Mouse (Mus musculus) embryonic facial prominence, embryonic 10.5 days (tissue): Measurements from ENCODE around the gene Ska3. TPM values are rescaled to one million over a fixed set of nuclear protein-coding genes. Genes with fewer than 3 reads are reported as not detected.
"Not testable (repeated sequence)": the region's sequence is repeated elsewhere in the genome, so short reads cannot be mapped to it uniquely, and the experiment has no call there.

ENCODE experiments used
- DNase-seq: peaks from one replicate; pipeline ENCODE4 v3.0.0-alpha.2; 2017; ENCODE audit warnings: low spot score
- H3K27ac ChIP-seq: fragments of 300-500 bp; sonication (generic); replicated peaks from 2 replicates; pipeline ENCODE4 v1.5.1; 2016; ENCODE audit warnings: mild to moderate bottlenecking
- H3K27me3 ChIP-seq: fragments of 300-500 bp; sonication (generic); replicated peaks from 2 replicates; pipeline ENCODE4 v1.6.1; 2016; ENCODE audit warnings: low read depth, mild to moderate bottlenecking; ENCODE audit not compliant: poor library complexity, severe bottlenecking
- H3K36me3 ChIP-seq: fragments of 300-500 bp; sonication (generic); replicated peaks from 2 replicates; pipeline ENCODE4 v1.6.1; 2016; ENCODE audit warnings: mild to moderate bottlenecking, moderate library complexity
- H3K4me1 ChIP-seq: fragments of 300-500 bp; sonication (generic); 2 replicates; pipeline ENCODE4 v1.6.1; 2016
- H3K4me3 ChIP-seq: fragments of 300-500 bp; sonication (generic); 2 replicates; pipeline ENCODE4 v1.5.1; 2016; ENCODE audit warnings: mild to moderate bottlenecking, moderate library complexity
- H3K9me3 ChIP-seq: fragments of 300-500 bp; sonication (generic); 2 replicates; pipeline ENCODE4 v1.6.1; 2016; ENCODE audit warnings: mild to moderate bottlenecking
- WGBS: fragments of 180-500 bp; shearing (Covaris S2); methylation state at CpG from one replicate; pipeline ENCODE4 v1.1.7; 2016; 5-methylcytosine and 5-hydroxymethylcytosine counted together
- polyA plus RNA-seq: library from polyadenylated mRNA; unstranded; fragments of >200 nt; fragmentation: Nextera tagmentation; extraction: Ambion mirVana; gene quantifications from 2 replicates; pipeline ENCODE4 v1.2.1, GENCODE M21; 2016

Gene Ska3
- polyA plus RNA-seq, result 58.9 and 62.5 TPM in 2 replicates

DNA sequence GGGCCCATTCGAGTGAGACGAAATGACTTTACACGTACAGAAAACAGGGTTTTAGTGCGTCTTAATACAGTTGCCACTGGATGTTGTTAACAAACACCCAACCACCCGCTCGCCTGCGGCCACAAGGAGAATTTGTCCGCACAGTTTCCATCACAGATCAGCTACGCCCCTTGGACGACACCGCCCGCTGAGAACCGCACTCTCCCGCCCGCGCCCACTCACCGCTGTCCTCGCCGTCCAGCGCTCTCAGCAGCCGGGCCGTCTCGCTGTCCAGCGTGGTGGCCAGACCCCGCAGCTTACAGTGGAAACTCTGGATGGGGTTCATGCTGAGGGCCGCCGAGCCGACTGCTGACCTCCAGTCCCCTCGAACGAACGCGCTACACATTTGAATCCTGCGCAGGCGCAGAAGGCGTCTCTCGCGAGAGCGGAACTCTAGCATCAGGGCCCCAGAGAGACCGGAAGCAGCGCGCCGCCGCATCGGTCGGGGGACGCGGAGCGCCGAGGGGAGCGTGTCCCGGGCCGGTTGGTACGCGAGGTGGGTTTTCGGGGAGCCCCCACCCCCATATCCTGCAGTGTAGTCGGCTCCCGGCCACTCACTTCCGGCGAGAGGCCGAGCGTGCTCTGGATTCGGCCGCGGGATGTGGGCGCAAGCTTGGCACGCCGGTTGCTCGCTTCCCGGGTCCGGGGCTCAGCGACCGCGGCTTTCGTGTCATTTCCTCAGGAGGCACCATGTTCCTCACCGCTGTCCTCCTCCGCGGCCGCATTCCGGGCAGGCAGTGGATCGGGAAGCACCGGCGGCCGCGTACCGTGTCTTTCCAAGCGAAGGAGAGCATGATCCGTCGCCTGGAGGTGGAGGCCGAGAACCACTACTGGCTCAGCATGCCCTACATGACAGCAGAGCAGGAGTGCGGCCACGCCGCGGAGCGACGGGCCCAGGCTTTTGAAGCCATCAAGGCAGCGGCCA lies at the start of gene Ska3, which contains the start of gene Mrpl57:
Gene Ska3, minus strand, starts transcription at position 398 of the 964 bp plus-strand sequence.
Gene Mrpl57, plus strand, starts transcription at position 447 of the 964 bp plus-strand sequence.
- DNase-seq, result peak; percentile 95
- Histone ChIP-seq H3K27me3 (no peaks in the 10 kb centered on the region), H3K9me3 (no peaks in the 10 kb centered on the region), H3K27ac (peak within 1 kb of the TSS; percentile 98), H3K4me3 (peak within 1 kb of the TSS; percentile 92), H3K4me1 (peaks cover 18% of the 10 kb centered on the region), H3K36me3 (peaks cover 32% of the 10 kb centered on the region)
- under 1% methylated on average over 96 of the region's 96 CpGs for WGBS

DNA sequence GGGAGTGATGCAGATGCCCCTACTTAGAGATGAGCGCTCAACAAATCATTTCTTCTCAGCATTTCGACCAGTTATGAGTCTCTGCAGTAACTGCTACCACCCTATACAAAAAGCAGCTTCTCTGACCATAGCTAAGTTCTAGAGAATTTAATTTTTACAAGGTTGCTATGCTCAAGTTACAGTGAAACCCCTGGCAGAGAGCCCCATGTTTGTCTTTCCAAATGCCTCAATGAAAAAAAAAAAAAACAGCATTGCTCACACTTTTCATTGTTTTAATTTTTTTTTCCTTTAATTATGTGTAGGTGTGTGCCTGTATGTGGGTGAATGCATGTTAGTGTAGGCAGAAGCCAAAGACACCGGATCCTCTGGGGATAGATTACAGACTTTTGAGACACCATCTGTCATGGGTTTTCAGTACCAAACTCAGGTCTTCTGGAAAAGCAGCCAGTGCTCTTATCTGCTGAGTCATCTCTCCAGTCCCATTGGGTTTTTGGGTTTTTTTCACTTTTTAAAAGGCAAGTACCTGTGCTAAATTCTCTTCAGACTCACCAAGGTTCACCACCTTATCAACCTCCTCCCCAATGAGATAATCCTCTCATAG lies 40.8 kb upstream of the Ska3 start:
- Histone ChIP-seq H3K27me3 (no peaks in the 10 kb centered on the region), H3K27ac (no peak overlapping the region), H3K4me1 (no peaks in the 10 kb centered on the region), H3K9me3 (no peaks in the 10 kb centered on the region), H3K4me3 (no peak overlapping the region), H3K36me3 (peaks cover 69% of the 10 kb centered on the region)
- no peak for DNase-seq
- WGBS, result 92% methylated on average over 3 of the region's 3 CpGs

DNA sequence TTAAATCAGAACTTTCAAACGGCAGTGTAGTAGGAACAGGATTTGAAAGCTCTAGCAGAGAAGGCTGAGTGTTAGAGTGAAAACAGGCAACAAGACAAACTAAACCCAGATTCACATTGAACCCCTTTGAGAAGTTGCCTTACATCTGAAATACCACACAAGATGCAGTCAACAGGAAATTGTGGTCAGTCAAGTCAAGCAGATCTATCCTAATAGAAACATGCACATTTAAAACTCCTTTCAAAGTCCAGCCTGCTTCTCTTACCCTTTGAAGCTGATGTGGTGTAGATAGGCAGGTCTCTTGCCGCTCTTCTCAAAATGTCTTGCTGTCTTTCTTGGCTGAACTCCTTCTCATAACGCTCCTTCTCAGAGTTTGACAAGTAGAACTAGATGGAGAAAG lies 39.3 kb upstream of the Ska3 start:
- peaks cover 78% of the 10 kb centered on the region for H3K36me3 ChIP-seq
- no peaks in the 10 kb centered on the region for H3K9me3 ChIP-seq
- no peak overlapping the region for H3K27ac ChIP-seq
- H3K27me3 ChIP-seq, result no peaks in the 10 kb centered on the region
- H3K4me3 ChIP-seq, result no peak overlapping the region
- no peak for DNase-seq
- whole genome bisulfite sequencing, result 93% methylated on average over 3 of the region's 3 CpGs
- H3K4me1 ChIP-seq, result no peaks in the 10 kb centered on the region

DNA sequence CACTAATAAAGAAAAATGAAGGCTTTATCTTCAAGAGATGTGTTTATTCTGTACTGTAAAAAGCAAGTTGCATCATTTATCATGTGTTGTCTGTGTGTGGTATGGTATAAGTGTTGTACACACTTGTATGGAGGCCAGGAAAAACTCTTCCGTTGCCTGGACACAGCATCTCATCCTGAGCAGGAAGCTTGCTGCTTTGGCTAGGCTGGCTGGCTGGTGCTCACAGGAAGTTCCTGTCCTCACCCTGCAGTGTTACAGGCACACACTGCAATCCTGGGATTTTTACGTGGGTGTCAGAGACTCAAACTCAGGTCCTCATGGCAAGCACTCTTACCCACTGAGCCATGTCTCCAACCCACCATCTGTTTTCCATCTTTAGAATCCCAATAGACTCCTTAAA lies 37.1 kb upstream of the Ska3 start:
- H3K27me3 ChIP-seq, result no peaks in the 10 kb centered on the region
- 82% methylated on average over 2 of the region's 2 CpGs for WGBS
- no peaks in the 10 kb centered on the region for H3K9me3 ChIP-seq
- H3K4me3 ChIP-seq, result no peak overlapping the region
- DNase-seq, result no peak
- H3K27ac ChIP-seq, result no peak overlapping the region
- H3K36me3 ChIP-seq, result peaks cover 72% of the 10 kb centered on the region
- no peaks in the 10 kb centered on the region for H3K4me1 ChIP-seq

DNA sequence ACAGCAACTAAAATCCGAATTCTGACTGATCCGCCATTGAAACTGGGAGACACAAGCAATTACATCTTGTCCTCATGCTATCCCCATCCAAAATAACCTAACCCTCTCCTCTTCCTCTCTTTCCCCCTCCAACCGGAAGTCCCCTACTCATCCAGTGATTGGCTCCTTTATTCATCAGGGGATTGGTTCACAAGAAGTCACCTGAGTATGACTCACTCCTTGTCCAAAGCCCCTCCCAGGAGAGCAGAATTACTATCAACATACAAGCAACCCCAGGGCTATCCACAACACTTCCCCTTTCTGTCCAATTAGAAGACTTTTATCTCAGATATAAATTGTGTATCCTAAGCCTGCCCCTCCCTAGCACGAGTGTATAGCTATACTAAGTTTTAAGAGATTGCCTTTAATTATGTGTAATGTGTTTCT lies 36.0 kb upstream of the Ska3 start:
- Histone ChIP-seq H3K36me3 (peaks cover 75% of the 10 kb centered on the region), H3K27me3 (no peaks in the 10 kb centered on the region), H3K9me3 (no peaks in the 10 kb centered on the region), H3K27ac (no peak overlapping the region), H3K4me1 (no peaks in the 10 kb centered on the region), H3K4me3 (no peak overlapping the region)
- no peak for DNase-seq
- WGBS, result 87% methylated on average over 4 of the region's 4 CpGs

DNA sequence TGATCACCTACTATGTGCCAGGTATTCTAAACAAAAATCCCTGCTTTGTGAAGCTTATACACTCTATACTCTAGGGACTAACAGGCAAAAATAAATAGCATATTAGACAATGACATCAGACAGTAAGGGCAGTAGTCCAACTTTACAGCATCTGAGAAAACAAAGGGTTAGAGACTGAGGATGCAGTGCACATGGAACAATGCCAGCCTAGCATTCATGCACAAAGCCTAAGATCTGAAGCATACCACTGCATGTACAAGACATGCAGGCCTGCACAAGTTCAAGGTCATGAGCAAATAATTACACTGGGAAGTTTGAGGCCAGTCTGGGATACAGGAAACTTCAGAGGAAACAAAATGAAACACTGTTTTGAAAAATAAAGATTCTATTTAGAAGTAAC lies 33.5 kb upstream of the Ska3 start:
- no peak overlapping the region for H3K27ac ChIP-seq
- H3K4me3 ChIP-seq, result no peak overlapping the region
- peaks cover 71% of the 10 kb centered on the region for H3K36me3 ChIP-seq
- H3K4me1 ChIP-seq, result no peaks in the 10 kb centered on the region
- no peak for DNase-seq
- no peaks in the 10 kb centered on the region for H3K27me3 ChIP-seq
- H3K9me3 ChIP-seq, result no peaks in the 10 kb centered on the region

DNA sequence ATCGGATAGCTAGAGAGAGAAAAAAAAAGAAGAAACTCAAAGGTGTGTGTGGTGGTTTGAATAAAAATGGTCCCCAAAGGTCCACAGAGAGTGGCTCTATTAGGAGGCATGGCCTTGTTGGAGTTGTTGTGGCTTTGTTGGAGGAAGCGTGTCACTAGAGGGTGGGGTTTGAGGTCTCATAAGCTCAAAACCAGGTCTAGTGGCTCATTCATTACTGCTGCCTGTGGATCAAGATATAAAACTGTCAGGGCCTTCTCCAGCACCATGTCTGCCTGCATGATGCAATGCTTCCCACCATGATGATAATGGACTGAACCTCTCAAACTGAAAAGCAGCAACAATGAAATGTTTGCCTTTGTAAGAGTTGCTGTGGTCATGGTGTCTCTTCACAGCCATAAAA lies 32.6 kb upstream of the Ska3 start:
- peaks cover 69% of the 10 kb centered on the region for H3K36me3 ChIP-seq
- WGBS, result 93% methylated on average over 2 of the region's 2 CpGs

DNA sequence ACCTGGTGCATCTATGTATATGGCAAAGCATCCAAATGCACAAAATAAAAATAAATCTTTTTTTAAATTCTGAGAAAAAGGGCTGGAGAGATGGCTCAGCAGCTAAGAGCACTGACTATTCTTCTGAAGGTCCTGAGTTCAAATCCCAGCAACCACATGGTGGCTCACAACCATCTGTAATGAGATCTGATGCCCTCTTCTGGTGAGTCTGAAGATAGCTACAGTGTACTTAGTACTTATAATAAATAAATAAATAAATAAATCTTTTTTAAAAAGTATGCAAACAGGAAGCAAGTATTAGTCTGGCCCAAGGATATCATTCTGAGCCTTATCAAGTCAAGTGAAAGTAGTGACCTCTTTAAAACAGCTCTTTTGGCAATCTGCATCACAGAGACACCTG lies 30.1 kb upstream of the Ska3 start:
- H3K4me3 ChIP-seq, H3K27ac ChIP-seq, H3K9me3 ChIP-seq, H3K27me3 ChIP-seq, DNase-seq, H3K4me1 ChIP-seq: not testable (repeated sequence)
- H3K36me3 ChIP-seq, result peaks cover 72% of the 10 kb centered on the region

More for the DNA sequence above, 32.6 kb upstream of the Ska3 start:
- Histone ChIP-seq H3K27me3 (no peaks in the 10 kb centered on the region), H3K9me3 (no peaks in the 10 kb centered on the region), H3K4me3 (no peak overlapping the region), H3K4me1 (no peaks in the 10 kb centered on the region), H3K27ac (no peak overlapping the region)
- no peak for DNase-seq

DNA sequence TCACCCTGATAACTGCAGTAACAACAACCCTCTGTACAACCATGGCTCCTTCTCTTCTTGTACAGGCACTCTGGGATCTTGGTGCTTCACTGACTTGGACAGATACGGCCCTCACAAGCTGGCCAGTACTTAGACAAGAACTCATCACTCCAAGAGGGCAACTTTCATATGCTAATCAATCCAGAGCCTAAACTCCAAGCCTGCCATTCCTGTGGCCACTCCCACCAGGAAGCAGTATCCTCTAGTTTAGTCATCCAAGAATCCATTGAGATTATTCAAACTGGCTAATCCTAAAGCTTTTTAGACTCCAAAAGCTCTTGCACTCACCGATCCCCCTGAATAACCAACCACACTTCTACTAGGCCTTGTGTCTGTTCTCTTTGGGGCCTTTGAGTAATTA lies 27.0 kb upstream of the Ska3 start:
- 90% methylated on average over 2 of the region's 2 CpGs for WGBS
- no peaks in the 10 kb centered on the region for H3K4me1 ChIP-seq
- no peaks in the 10 kb centered on the region for H3K27me3 ChIP-seq
- peaks cover 80% of the 10 kb centered on the region for H3K36me3 ChIP-seq
- DNase-seq, result no peak
- no peaks in the 10 kb centered on the region for H3K9me3 ChIP-seq
- no peak overlapping the region for H3K4me3 ChIP-seq
- no peak overlapping the region for H3K27ac ChIP-seq

DNA sequence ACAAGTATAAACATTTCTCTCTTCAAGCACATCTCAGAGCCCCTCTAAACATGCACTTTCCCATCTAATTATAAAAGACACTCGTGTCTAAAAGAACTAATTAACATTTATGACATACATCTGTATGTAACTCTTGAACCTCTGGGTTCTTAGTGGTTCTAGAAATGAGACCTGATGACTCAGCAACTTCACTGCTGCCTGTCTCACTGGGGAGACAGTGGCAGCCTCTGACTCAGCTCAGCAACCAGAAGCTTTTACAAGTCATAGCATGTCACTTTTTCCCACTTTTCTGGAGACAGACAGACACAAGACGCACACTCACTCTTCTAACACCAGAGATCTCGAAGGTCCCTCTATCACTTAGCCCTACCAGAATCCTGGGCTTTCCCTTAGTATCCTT lies 24.3 kb upstream of the Ska3 start:
- Histone ChIP-seq H3K36me3 (peaks cover 73% of the 10 kb centered on the region), H3K4me1 (no peaks in the 10 kb centered on the region), H3K27me3 (no peaks in the 10 kb centered on the region), H3K27ac (no peak overlapping the region), H3K9me3 (no peaks in the 10 kb centered on the region), H3K4me3 (no peak overlapping the region)
- DNase-seq, result no peak
- WGBS, result 87% methylated on average over 3 of the region's 3 CpGs

DNA sequence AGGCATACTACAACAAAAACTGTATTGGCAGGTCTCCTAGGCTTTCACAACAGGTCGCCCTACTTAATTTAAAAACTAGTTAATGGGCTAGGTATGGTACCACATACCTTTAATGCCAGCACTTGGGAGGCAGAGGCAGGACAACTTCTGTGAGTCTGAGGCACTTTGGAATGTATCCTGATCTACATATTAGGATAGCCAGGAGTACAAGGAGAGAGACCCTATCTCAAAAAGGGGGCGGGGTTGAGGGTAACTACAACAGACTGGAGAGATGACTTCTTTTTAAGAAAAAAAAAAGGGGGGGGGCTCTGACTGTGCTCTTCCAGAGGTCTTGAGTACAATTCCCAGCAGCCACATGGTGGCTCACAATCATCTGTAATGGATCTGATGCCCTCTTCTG lies 22.7 kb upstream of the Ska3 start:
- 92% methylated on average over 2 of the region's 2 CpGs for WGBS

DNA sequence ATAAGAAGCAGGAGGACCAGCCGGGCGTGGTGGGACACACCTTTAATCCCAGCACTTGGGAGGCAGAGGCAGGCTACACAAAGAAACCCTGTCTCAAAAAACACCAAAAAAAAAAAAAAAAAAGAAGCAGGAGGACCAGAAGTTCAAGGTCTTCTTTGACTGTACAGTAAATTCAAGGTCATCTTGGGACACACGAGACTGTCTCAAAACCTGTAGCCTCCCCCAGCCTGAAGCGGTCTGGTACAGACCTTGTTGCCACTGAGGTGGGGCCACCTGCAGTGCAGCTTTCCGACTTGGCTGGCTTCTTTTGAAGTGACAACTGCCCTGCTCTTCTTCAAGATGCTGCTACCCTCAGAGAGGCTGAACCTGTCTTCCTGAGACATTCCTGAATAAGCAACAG lies 22.1 kb upstream of the Ska3 start:
- H3K36me3 ChIP-seq, result peaks cover 75% of the 10 kb centered on the region
- H3K27me3 ChIP-seq, H3K9me3 ChIP-seq, H3K4me3 ChIP-seq, DNase-seq, H3K27ac ChIP-seq, H3K4me1 ChIP-seq: not testable (repeated sequence)
- 80% methylated on average over 5 of the region's 5 CpGs for WGBS

More for the DNA sequence above, 22.7 kb upstream of the Ska3 start:
- Histone ChIP-seq H3K27ac (no peak overlapping the region), H3K36me3 (peaks cover 78% of the 10 kb centered on the region), H3K9me3 (no peaks in the 10 kb centered on the region), H3K27me3 (no peaks in the 10 kb centered on the region), H3K4me3 (no peak overlapping the region), H3K4me1 (no peaks in the 10 kb centered on the region)
- DNase-seq, result no peak

DNA sequence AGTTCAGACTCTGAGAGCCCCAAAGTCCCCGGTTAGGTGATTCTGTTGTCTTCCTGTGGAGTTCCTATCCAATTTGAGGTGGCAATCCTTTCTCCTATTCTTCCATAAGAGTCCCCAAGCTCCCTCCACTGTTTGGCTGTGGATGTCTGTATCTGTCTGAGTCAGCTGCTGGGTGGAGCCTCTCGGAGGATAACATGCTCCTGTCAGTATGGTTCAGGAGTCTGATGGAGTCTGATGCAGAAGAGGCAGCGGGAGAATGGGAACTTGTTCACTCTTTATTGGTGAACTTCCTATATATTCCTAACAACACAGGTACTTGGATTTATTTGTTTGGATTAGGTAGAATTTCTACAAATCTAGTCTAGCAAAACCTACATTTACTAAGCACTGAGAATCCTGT lies 18.6 kb upstream of the Ska3 start:
- H3K27ac ChIP-seq, result no peak overlapping the region
- no peak for DNase-seq
- no peaks in the 10 kb centered on the region for H3K4me1 ChIP-seq
- no peaks in the 10 kb centered on the region for H3K9me3 ChIP-seq
- no peak overlapping the region for H3K4me3 ChIP-seq
- WGBS, result 93% methylated on average over 3 of the region's 3 CpGs
- H3K27me3 ChIP-seq, result no peaks in the 10 kb centered on the region
- H3K36me3 ChIP-seq, result peaks cover 78% of the 10 kb centered on the region
